Mouse (Mus musculus): ENCODE results near the gene Mamstr. TPM values are rescaled to one million over a fixed set of nuclear protein-coding genes. Genes with fewer than 3 reads are reported as not detected.

The Mamstr gene
- 5.2 and 7.3 TPM in 2 replicates for polyA plus RNA-seq (2015; fragmentation: Nextera tagmentation; extraction: Ambion mirVana)

- H3K4me1 ChIP-seq (replicated peaks): peaks cover 44% of the 10 kb centered on the region
- H3K27ac ChIP-seq: no peak within 1 kb of the TSS
- no peak within 1 kb of the TSS; the same call in 1 of the 2 replicates for H3K9ac ChIP-seq
Observed at GRCm38 (mm10) chr7:45639561-45640027, at the start of gene Mamstr. Gene Mamstr, plus strand, starts transcription at chr7:45639977.

DNA sequence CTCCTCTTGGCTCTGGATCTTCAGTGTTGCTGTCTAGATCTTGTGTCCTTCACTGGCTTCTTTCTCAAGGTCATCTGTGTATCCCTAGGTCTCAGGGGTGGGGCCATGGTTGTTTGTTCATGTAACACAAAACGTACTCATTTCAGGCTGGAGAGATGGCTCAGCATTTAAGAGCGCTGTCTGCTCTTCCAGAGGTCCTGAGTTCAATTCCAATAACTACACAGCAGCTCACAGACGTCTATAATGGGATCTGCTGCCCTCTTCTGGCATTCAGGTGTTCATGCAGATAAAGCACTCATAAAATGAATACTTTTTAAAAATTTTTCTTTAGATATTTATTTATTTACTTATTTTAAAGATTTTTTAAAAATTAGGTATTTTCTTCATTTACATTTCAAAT lies 48.9 kb upstream of the Mamstr start:
- Histone ChIP-seq H3K4me1 (replicated peaks) (0 out of 2 replicates have a peak, but pooled peaks cover 4% of the 10 kb centered on the region), H3K4me2 (replicated peaks) (no peak overlapping the region), H3K9me3 (no peaks in the 10 kb centered on the region), H3K36me3 (peaks cover 2% of the 10 kb centered on the region; the same call in 1 of the 2 replicates), H3K27ac (no peak overlapping the region), H3K27me3 (replicated peaks) (no peaks in the 10 kb centered on the region), H3K4me3 (replicated peaks) (no peak overlapping the region), H3K9ac (no peak overlapping the region)
- ATAC-seq: no peak
- 63% methylated on average over 3 of the region's 3 CpGs for WGBS

More at GRCm38 (mm10) chr7:45639561-45640027, at the start of gene Mamstr:
- H3K27me3 ChIP-seq (replicated peaks): no peaks in the 10 kb centered on the region
- WGBS: 38% methylated on average over 19 of the region's 19 CpGs
- H3K9me3 ChIP-seq: no peaks in the 10 kb centered on the region
- no peak for ATAC-seq
- H3K4me2 ChIP-seq (replicated peaks): peak within 1 kb of the TSS; percentile 3; the same call in 1 of the 2 replicates
- no peak within 1 kb of the TSS for H3K4me3 ChIP-seq (replicated peaks)
- peaks cover 3% of the 10 kb centered on the region; the same call in 1 of the 2 replicates for H3K36me3 ChIP-seq

DNA sequence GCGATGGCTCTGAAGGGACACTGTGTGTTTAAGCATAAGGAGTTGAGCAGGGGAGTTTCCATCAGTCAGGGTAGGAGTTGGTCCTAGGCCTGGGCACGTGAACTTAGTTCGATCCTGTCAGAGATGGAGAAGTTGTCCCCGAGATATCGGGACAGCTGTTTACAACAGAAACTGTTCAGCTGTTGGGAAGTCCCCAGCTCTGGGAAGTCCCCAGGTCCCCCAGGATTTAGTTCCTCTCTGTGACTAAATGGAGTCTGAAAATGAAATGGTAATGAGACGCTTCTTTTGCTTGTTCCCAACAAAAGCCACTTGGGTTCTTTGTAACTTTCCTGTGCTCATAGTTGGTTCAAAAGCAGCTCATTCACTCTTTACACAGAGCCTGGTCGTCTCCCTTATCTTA lies 47.9 kb upstream of the Mamstr start:
- 0 out of 2 replicates have a peak, but pooled peaks cover 4% of the 10 kb centered on the region for H3K4me1 ChIP-seq (replicated peaks)
- H3K9me3 ChIP-seq: no peaks in the 10 kb centered on the region
- H3K27me3 ChIP-seq (replicated peaks): no peaks in the 10 kb centered on the region
- H3K4me3 ChIP-seq (replicated peaks): no peak overlapping the region
- H3K36me3 ChIP-seq: no peaks in the 10 kb centered on the region
- 73% methylated on average over 7 of the region's 7 CpGs for WGBS
- H3K4me2 ChIP-seq (replicated peaks): no peak overlapping the region
- H3K27ac ChIP-seq: no peak overlapping the region
- no peak for ATAC-seq
- no peak overlapping the region for H3K9ac ChIP-seq

DNA sequence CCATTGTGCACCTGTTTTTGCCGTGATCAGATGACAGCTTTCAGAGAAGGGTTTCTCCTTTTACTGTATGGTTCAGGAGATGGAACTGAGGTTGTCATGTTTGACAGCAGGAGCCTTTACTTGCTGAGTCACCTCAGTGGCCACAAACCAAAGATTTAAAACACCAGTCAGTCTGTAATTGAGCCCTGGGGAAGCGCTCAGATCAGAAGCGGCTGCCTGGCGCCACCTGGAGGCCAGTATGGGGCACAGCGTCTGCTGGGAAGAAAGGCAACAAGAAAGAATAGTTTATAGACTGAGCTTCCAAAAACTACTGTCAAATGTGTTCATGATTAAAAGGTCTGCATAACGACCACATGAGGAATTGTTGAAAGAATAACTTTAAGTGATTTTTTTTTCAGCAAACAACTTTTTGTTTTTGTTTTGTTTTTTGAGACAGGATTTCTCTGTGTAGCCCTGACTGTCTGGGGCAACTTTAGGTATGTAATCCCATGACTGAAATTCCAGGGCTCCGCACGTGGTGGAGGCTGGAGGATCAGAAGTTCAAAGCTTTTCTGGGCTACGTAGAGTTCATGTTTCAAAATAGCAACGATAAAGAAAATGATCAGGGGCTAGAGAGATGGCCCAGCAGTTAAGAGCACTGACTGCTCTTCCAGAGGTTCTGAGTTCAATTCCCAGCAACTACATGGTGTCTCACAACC lies 46.5 kb upstream of the Mamstr start:
- Histone ChIP-seq H3K4me3 (replicated peaks) (no peak overlapping the region), H3K36me3 (no peaks in the 10 kb centered on the region), H3K27ac (no peak overlapping the region), H3K9me3 (no peaks in the 10 kb centered on the region), H3K9ac (no peak overlapping the region), H3K4me1 (replicated peaks) (0 out of 2 replicates have a peak, but pooled peaks cover 4% of the 10 kb centered on the region), H3K4me2 (replicated peaks) (no peak overlapping the region), H3K27me3 (replicated peaks) (no peaks in the 10 kb centered on the region)
- ATAC-seq: no peak
- 22% methylated on average over 10 of the region's 10 CpGs for WGBS

DNA sequence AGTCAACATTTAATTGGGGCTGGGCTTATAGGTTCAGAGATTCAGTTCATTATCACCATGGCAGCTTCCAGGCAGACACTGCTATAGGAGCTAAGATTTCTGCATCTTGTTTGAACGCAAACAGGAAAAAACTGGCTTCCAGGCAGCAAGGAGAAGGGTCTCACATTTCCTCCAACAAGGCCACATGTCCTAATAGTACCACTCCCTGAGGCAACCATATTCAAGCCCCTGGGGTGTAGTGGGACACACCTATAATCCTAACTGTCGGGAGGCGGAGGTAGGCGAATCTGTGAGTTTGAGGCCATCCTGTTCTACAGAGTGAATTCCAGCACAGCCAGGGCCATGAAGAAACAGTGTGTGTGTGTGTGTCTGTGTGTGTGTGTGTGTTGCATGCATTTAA lies 44.6 kb upstream of the Mamstr start:
- no peak overlapping the region for H3K4me2 ChIP-seq (replicated peaks)
- H3K9me3 ChIP-seq: no peaks in the 10 kb centered on the region
- no peaks in the 10 kb centered on the region for H3K36me3 ChIP-seq
- H3K4me3 ChIP-seq (replicated peaks): no peak overlapping the region
- H3K27ac ChIP-seq: no peak overlapping the region
- no peak for ATAC-seq
- no peaks in the 10 kb centered on the region for H3K27me3 ChIP-seq (replicated peaks)
- no peak overlapping the region for H3K9ac ChIP-seq
- WGBS: 78% methylated on average over 4 of the region's 4 CpGs
- peaks cover 9% of the 10 kb centered on the region for H3K4me1 ChIP-seq (replicated peaks)

DNA sequence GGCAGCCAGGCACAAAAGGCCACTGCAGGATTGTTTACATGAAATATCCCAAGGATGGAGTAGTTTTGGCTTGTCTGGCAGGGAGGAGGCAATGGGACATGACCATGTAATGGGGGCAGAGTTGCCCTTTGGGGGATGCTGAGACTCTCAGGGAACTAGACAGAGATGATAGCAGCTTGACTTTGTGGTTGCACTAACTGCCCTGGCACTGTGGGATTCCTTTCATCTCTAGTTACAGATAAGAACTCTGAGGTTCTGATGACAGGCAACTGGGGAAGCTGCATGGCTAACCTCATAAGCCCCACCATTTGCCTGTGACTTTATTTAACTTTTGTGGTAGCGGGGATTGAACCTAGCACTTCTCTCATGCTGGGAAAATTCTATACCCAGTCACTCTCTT lies 43.7 kb upstream of the Mamstr start:
- peaks cover 9% of the 10 kb centered on the region for H3K4me1 ChIP-seq (replicated peaks)
- H3K9me3 ChIP-seq: no peaks in the 10 kb centered on the region
- H3K27ac ChIP-seq: no peak overlapping the region
- H3K4me2 ChIP-seq (replicated peaks): no peak overlapping the region
- no peaks in the 10 kb centered on the region for H3K36me3 ChIP-seq
- 97% methylated on average over 1 of the region's 1 CpGs for WGBS
- H3K9ac ChIP-seq: no peak overlapping the region
- no peak for ATAC-seq
- no peak overlapping the region for H3K4me3 ChIP-seq (replicated peaks)
- no peaks in the 10 kb centered on the region for H3K27me3 ChIP-seq (replicated peaks)

GRCm38 (mm10) chr7:45597013-45597412 lies 42.8 kb upstream of the Mamstr start:
- Histone ChIP-seq H3K27ac (no peak overlapping the region), H3K36me3 (no peaks in the 10 kb centered on the region), H3K27me3 (replicated peaks) (no peaks in the 10 kb centered on the region), H3K4me1 (replicated peaks) (peaks cover 15% of the 10 kb centered on the region), H3K9me3 (no peaks in the 10 kb centered on the region), H3K9ac (no peak overlapping the region), H3K4me2 (replicated peaks) (no peak overlapping the region), H3K4me3 (replicated peaks) (no peak overlapping the region)
- 91% methylated on average over 5 of the region's 5 CpGs for WGBS
- no peak for ATAC-seq

GRCm38 (mm10) chr7:45597527-45597926 lies 42.2 kb upstream of the Mamstr start:
- no peak for ATAC-seq
- H3K9ac ChIP-seq: no peak overlapping the region
- no peaks in the 10 kb centered on the region for H3K27me3 ChIP-seq (replicated peaks)
- H3K4me1 ChIP-seq (replicated peaks): peaks cover 15% of the 10 kb centered on the region
- H3K27ac ChIP-seq: no peak overlapping the region
- H3K4me3 ChIP-seq (replicated peaks): no peak overlapping the region
- 90% methylated on average over 6 of the region's 6 CpGs for WGBS
- no peaks in the 10 kb centered on the region for H3K9me3 ChIP-seq
- no peaks in the 10 kb centered on the region for H3K36me3 ChIP-seq
- no peak overlapping the region for H3K4me2 ChIP-seq (replicated peaks)

- H3K4me2 ChIP-seq (replicated peaks): peak overlapping the region; percentile 29
- H3K9me3 ChIP-seq: no peaks in the 10 kb centered on the region
Observed at GRCm38 (mm10) chr7:45598960-45599879, 40.6 kb upstream of the Mamstr start.

GRCm38 (mm10) chr7:45605704-45606289 lies 34.0 kb upstream of the Mamstr start:
- H3K27me3 ChIP-seq (replicated peaks): no peaks in the 10 kb centered on the region
- no peak for ATAC-seq

More at GRCm38 (mm10) chr7:45598960-45599879, 40.6 kb upstream of the Mamstr start:
- peak overlapping the region; percentile 45; the same call in 1 of the 2 replicates for H3K27ac ChIP-seq
- no peaks in the 10 kb centered on the region for H3K36me3 ChIP-seq
- no peak overlapping the region for H3K4me3 ChIP-seq (replicated peaks)
- no peak overlapping the region for H3K9ac ChIP-seq
- peak; percentile 78 for ATAC-seq
- H3K27me3 ChIP-seq (replicated peaks): no peaks in the 10 kb centered on the region
- 36% methylated on average over 18 of the region's 18 CpGs for WGBS
- H3K4me1 ChIP-seq (replicated peaks): peaks cover 15% of the 10 kb centered on the region

GRCm38 (mm10) chr7:45609511-45609910 lies 30.3 kb upstream of the Mamstr start:
- 65% methylated on average over 1 of the region's 1 CpGs for WGBS
- H3K4me3 ChIP-seq (replicated peaks): no peak overlapping the region

More at GRCm38 (mm10) chr7:45605704-45606289, 34.0 kb upstream of the Mamstr start:
- no peak overlapping the region for H3K4me3 ChIP-seq (replicated peaks)
- no peak overlapping the region for H3K9ac ChIP-seq
- no peak overlapping the region for H3K27ac ChIP-seq
- H3K9me3 ChIP-seq: no peaks in the 10 kb centered on the region
- 75% methylated on average over 9 of the region's 9 CpGs for WGBS
- H3K36me3 ChIP-seq: no peaks in the 10 kb centered on the region
- peaks cover 6% of the 10 kb centered on the region; the same call in 1 of the 2 replicates for H3K4me1 ChIP-seq (replicated peaks)
- no peak overlapping the region for H3K4me2 ChIP-seq (replicated peaks)

GRCm38 (mm10) chr7:45616277-45616676 lies 23.5 kb upstream of the Mamstr start:
- no peaks in the 10 kb centered on the region for H3K9me3 ChIP-seq
- ATAC-seq: no peak
- no peaks in the 10 kb centered on the region for H3K36me3 ChIP-seq
- peaks cover 11% of the 10 kb centered on the region for H3K4me1 ChIP-seq (replicated peaks)
- H3K4me3 ChIP-seq (replicated peaks): no peak overlapping the region
- no peak overlapping the region for H3K9ac ChIP-seq
- 46% methylated on average over 6 of the region's 6 CpGs for WGBS
- H3K27ac ChIP-seq: no peak overlapping the region
- H3K4me2 ChIP-seq (replicated peaks): no peak overlapping the region
- peaks cover 39% of the 10 kb centered on the region for H3K27me3 ChIP-seq (replicated peaks)

More at GRCm38 (mm10) chr7:45609511-45609910, 30.3 kb upstream of the Mamstr start:
- H3K4me1 ChIP-seq (replicated peaks): no peaks in the 10 kb centered on the region
- no peaks in the 10 kb centered on the region; the same call in 1 of the 2 replicates for H3K27me3 ChIP-seq (replicated peaks)
- no peak overlapping the region for H3K27ac ChIP-seq
- H3K36me3 ChIP-seq: no peaks in the 10 kb centered on the region
- ATAC-seq: no peak
- H3K9me3 ChIP-seq: no peaks in the 10 kb centered on the region
- H3K4me2 ChIP-seq (replicated peaks): no peak overlapping the region
- no peak overlapping the region for H3K9ac ChIP-seq

All from intestine, embryonic 15.5 days (tissue).